Mouse (Mus musculus) gonadal fat pad, adult 2 months (tissue): Measurements from ENCODE around the gene Rspo3. TPM values are rescaled to one million over a fixed set of nuclear protein-coding genes. Genes with fewer than 3 reads are reported as not detected.

ENCODE experiments used
- DNase-seq: peaks from one replicate; pipeline ENCODE4 v3.0.0-alpha.2; 2012; ENCODE audit warnings: low read depth
- polyA plus RNA-seq: library from polyadenylated mRNA; depleted of rRNA; stranded (reverse); fragments of >200 nt; gene quantifications from 2 replicates; pipeline ENCODE4 v1.2.3, GENCODE M21; 2012; rRNA removed

Rspo3 gene
- polyA plus RNA-seq, 1 experiment: 3.0 TPM

GRCm38 (mm10) chr10:29441297-29441696 lies 94.4 kb downstream of the Rspo3 start:
- DNase-seq: no peak

GRCm38 (mm10) chr10:29432935-29433453 lies 102.7 kb downstream of the Rspo3 start:
- no peak for DNase-seq

- DNase-seq: no peak
Observed at GRCm38 (mm10) chr10:29426660-29427059, 109.0 kb downstream of the Rspo3 start.

- DNase-seq: no peak
Observed at GRCm38 (mm10) chr10:29424571-29424970, 111.1 kb downstream of the Rspo3 start.

DNA sequence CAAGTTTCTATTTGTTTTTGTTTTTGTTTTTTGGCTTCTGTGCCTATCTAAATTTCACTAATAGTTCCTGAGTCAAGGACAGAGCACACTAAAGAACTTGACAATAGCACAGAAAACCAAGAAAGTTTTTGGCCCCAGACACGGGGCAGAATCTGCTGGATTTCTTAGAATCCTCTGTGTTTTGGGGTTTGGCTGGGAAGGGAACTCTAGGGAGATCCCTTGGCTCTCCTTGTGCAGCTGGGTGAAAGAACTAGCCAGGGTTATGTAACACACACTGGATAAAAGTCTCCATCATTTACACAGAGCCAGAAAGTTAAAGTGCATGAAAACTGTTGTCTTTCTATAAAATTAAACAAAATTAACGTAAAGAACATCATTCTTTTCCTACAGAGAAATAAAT lies 121.3 kb downstream of the Rspo3 start:
- DNase-seq: no peak

DNA sequence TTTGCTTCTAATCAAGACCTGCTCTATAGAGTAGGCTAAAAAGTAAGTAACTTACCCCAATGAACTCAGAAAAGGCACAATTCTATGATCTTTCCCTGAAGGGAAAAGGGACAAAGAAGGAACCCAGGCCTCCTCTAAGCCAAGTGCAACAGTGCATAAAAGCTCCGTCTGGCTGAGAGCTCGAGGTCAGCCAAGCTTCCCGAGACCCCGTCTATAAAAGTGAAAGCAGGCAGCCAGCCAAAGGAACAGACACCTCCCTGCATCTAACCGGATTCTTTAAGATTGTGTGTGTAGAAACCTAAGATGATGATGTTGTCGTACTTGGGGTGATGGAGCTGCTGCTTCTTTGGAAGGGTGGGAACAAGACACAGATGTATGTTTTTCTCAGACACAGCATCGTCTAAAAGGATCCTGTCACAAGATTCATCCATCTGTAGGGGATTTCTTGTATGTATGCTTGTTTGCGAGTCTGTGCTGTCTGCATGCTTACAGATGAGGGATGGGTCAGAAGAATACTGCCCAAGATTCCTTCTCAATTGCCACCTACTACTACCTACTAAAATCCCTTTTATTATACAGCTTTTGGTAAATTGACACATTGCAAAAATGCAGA lies 132.9 kb downstream of the Rspo3 start:
- no peak for DNase-seq

Other genes starting within 250 kb of the Rspo3 start
- 17.9 and 21.0 TPM in 2 replicates for gene Echdc1, start 222.7 kb downstream of the Rspo3 start, polyA plus RNA-seq
- 24.6 and 26.4 TPM in 2 replicates for gene Rnf146, start 173.4 kb downstream of the Rspo3 start, polyA plus RNA-seq